ENCODE assay signal across 18 mouse cellular contexts in the genomic region with DNA sequence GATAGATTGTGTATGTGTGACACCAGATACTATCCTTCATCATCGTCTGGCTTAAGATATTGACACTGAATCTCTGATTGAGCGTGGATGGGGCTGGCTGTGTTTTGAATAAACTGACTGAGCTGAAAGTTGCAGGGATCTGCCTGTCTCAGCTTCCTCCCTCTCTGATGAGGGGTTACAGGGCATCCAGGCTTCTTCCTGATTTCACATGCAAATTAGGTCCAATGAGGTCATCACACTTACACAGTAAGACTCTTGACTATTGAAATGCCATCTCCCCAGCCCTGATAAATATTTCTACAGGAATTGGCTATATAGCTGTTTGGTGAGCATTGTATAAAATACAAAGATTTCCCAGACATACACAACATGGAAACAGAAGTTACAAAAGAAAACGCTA.
"Had no signal": no experiment of that assay in that cellular context is flagged by ENCODE, and none has a peak within 500 bp of the region (broad histone marks: within the 10 kb centered on the region; RNA-seq: fewer than 3 reads in every experiment).

No protein-coding gene starts in this region.

- ATAC-seq: midbrain, embryonic 16.5 days had no signal

- H3K27ac ChIP-seq: midbrain, embryonic 10.5 days; midbrain, embryonic 12.5 days; neural tube, embryonic 13.5 days had no signal

- DNase-seq: lung, embryonic 14.5 days; lung, postnatal 10 days; lung, postnatal 4 days; retina, postnatal 1 day; right cerebral cortex, adult 18-20 months; right cerebral cortex, postnatal 25 days; right cerebral cortex, postnatal 4 days; spleen, adult 18-20 months; thymus, adult 18-20 months; thymus, postnatal 14 days; thymus, postnatal 36 days had no signal

- H3K4me1 ChIP-seq: liver, embryonic 15.5 days; midbrain, embryonic 10.5 days; midbrain, embryonic 12.5 days had no signal

- H3K4me3 ChIP-seq: liver, embryonic 15.5 days; midbrain, embryonic 10.5 days; midbrain, embryonic 12.5 days; myocyte; neural tube, embryonic 13.5 days; neural tube, embryonic 15.5 days had no signal

- H3K27me3 ChIP-seq: liver, embryonic 15.5 days; midbrain, embryonic 12.5 days; neural tube, embryonic 13.5 days had no signal

- H3K9me3 ChIP-seq: liver, embryonic 15.5 days; midbrain, embryonic 10.5 days; midbrain, embryonic 12.5 days; neural tube, embryonic 13.5 days; neural tube, embryonic 15.5 days had no signal

- H3K36me3 ChIP-seq: liver, embryonic 15.5 days; midbrain, embryonic 10.5 days; midbrain, embryonic 12.5 days; neural tube, embryonic 13.5 days; neural tube, embryonic 15.5 days had no signal
